Mouse (Mus musculus): ENCODE data around the gene Rhno1. TPM values are rescaled to one million over a fixed set of nuclear protein-coding genes. Genes with fewer than 3 reads are reported as not detected.

The Rhno1 gene
- polyA plus RNA-seq, 1 experiment: 39.9 TPM

GRCm38 (mm10) chr6:128399421-128400185 lies 36.9 kb upstream of the Rhno1 start:
- no peak overlapping the region for H3K4me3 ChIP-seq (ENCODE audit: insufficient read depth, poor library complexity, severe bottlenecking)
- no peaks in the 10 kb centered on the region for H3K79me3 ChIP-seq (ENCODE audit: low read depth)
- H3K36me3 ChIP-seq (ENCODE audit: control insufficient read depth, insufficient read depth): no peaks in the 10 kb centered on the region
- no peak overlapping the region for H3ac ChIP-seq (ENCODE audit: control insufficient read depth, insufficient read length, low read depth)
- TF ChIP-seq MYOG (IDR thresholded peaks at IDR 0.05; ENCODE audit: control insufficient read depth, extremely low read depth, insufficient read length) (no peak), USF1 (IDR thresholded peaks at IDR 0.05; ENCODE audit: low read depth) (no peak), MAX (IDR thresholded peaks at IDR 0.05) (no peak), CTCF (IDR thresholded peaks at IDR 0.05; ENCODE audit: control insufficient read depth, insufficient read depth, insufficient read length) (no peak), MYOD1 (IDR thresholded peaks at IDR 0.05; ENCODE audit: control insufficient read depth, insufficient read length, low read depth) (no peak), FOSL1 (IDR thresholded peaks at IDR 0.05; ENCODE audit: insufficient read depth, low read length, poor library complexity, severe bottlenecking) (no peak), CEBPB (IDR thresholded peaks at IDR 0.05; ENCODE audit: low read depth) (no peak)
- no peaks in the 10 kb centered on the region for H3K27me3 ChIP-seq (ENCODE audit: control insufficient read depth, insufficient read depth, insufficient read length)
- H3K79me2 ChIP-seq (ENCODE audit: control insufficient read depth, insufficient read depth): no peaks in the 10 kb centered on the region

- Histone ChIP-seq H3K79me2 (ENCODE audit: control insufficient read depth, insufficient read depth) (no peaks in the 10 kb centered on the region), H3ac (ENCODE audit: control insufficient read depth, insufficient read length, low read depth) (no peak within 1 kb of the TSS), H3K4me3 (ENCODE audit: insufficient read depth, poor library complexity, severe bottlenecking) (no peak within 1 kb of the TSS), H3K27me3 (ENCODE audit: control insufficient read depth, insufficient read depth, insufficient read length) (no peaks in the 10 kb centered on the region), H3K36me3 (ENCODE audit: control insufficient read depth, insufficient read depth) (no peaks in the 10 kb centered on the region), H3K79me3 (ENCODE audit: low read depth) (no peaks in the 10 kb centered on the region)
- TF ChIP-seq USF1 (IDR thresholded peaks at IDR 0.05; ENCODE audit: low read depth) (no peak), MAX (IDR thresholded peaks at IDR 0.05) (no peak), CEBPB (IDR thresholded peaks at IDR 0.05; ENCODE audit: low read depth) (no peak), FOSL1 (IDR thresholded peaks at IDR 0.05; ENCODE audit: insufficient read depth, low read length, poor library complexity, severe bottlenecking) (no peak), CTCF (IDR thresholded peaks at IDR 0.05; ENCODE audit: control insufficient read depth, insufficient read depth, insufficient read length) (no peak), MYOD1 (IDR thresholded peaks at IDR 0.05; ENCODE audit: control insufficient read depth, insufficient read length, low read depth) (no peak), MYOG (IDR thresholded peaks at IDR 0.05; ENCODE audit: control insufficient read depth, extremely low read depth, insufficient read length) (no peak)
Observed at GRCm38 (mm10) chr6:128398996-128399395, 36.3 kb upstream of the Rhno1 start, which contains the start of gene Nrip2. Gene Nrip2, plus strand, starts transcription at chr6:128399296.

- H3ac ChIP-seq (ENCODE audit: control insufficient read depth, insufficient read length, low read depth): no peak overlapping the region
- no peak for TF ChIP-seq MYOG (IDR thresholded peaks at IDR 0.05; ENCODE audit: control insufficient read depth, extremely low read depth, insufficient read length)
- TF ChIP-seq MYOD1 (IDR thresholded peaks at IDR 0.05; ENCODE audit: control insufficient read depth, insufficient read length, low read depth): no peak
- no peak for TF ChIP-seq MAX (IDR thresholded peaks at IDR 0.05)
- no peak for TF ChIP-seq USF1 (IDR thresholded peaks at IDR 0.05; ENCODE audit: low read depth)
- no peak for TF ChIP-seq CTCF (IDR thresholded peaks at IDR 0.05; ENCODE audit: control insufficient read depth, insufficient read depth, insufficient read length)
- TF ChIP-seq FOSL1 (IDR thresholded peaks at IDR 0.05; ENCODE audit: insufficient read depth, low read length, poor library complexity, severe bottlenecking): no peak
- no peak for TF ChIP-seq CEBPB (IDR thresholded peaks at IDR 0.05; ENCODE audit: low read depth)
- no peaks in the 10 kb centered on the region for H3K79me2 ChIP-seq (ENCODE audit: control insufficient read depth, insufficient read depth)
- no peak overlapping the region for H3K4me3 ChIP-seq (ENCODE audit: insufficient read depth, poor library complexity, severe bottlenecking)
- no peaks in the 10 kb centered on the region for H3K36me3 ChIP-seq (ENCODE audit: control insufficient read depth, insufficient read depth)
- no peaks in the 10 kb centered on the region for H3K27me3 ChIP-seq (ENCODE audit: control insufficient read depth, insufficient read depth, insufficient read length)
- H3K79me3 ChIP-seq (ENCODE audit: low read depth): no peaks in the 10 kb centered on the region
Observed at GRCm38 (mm10) chr6:128397574-128398261, 35.0 kb upstream of the Rhno1 start.

- H3K79me3 ChIP-seq (ENCODE audit: low read depth): no peaks in the 10 kb centered on the region
- no peaks in the 10 kb centered on the region for H3K79me2 ChIP-seq (ENCODE audit: control insufficient read depth, insufficient read depth)
- no peak overlapping the region for H3ac ChIP-seq (ENCODE audit: control insufficient read depth, insufficient read length, low read depth)
- H3K27me3 ChIP-seq (ENCODE audit: control insufficient read depth, insufficient read depth, insufficient read length): no peaks in the 10 kb centered on the region
- TF ChIP-seq MYOG (IDR thresholded peaks at IDR 0.05; ENCODE audit: control insufficient read depth, extremely low read depth, insufficient read length) (no peak), MAX (IDR thresholded peaks at IDR 0.05) (no peak), MYOD1 (IDR thresholded peaks at IDR 0.05; ENCODE audit: control insufficient read depth, insufficient read length, low read depth) (no peak), CTCF (IDR thresholded peaks at IDR 0.05; ENCODE audit: control insufficient read depth, insufficient read depth, insufficient read length) (no peak), CEBPB (IDR thresholded peaks at IDR 0.05; ENCODE audit: low read depth) (no peak), USF1 (IDR thresholded peaks at IDR 0.05; ENCODE audit: low read depth) (no peak), FOSL1 (IDR thresholded peaks at IDR 0.05; ENCODE audit: insufficient read depth, low read length, poor library complexity, severe bottlenecking) (no peak)
- H3K4me3 ChIP-seq (ENCODE audit: insufficient read depth, poor library complexity, severe bottlenecking): no peak overlapping the region
- H3K36me3 ChIP-seq (ENCODE audit: control insufficient read depth, insufficient read depth): no peaks in the 10 kb centered on the region
Observed at GRCm38 (mm10) chr6:128390683-128391082, 28.0 kb upstream of the Rhno1 start.

GRCm38 (mm10) chr6:128389185-128389584 lies 26.5 kb upstream of the Rhno1 start:
- H3K79me3 ChIP-seq (ENCODE audit: low read depth): no peaks in the 10 kb centered on the region
- H3K36me3 ChIP-seq (ENCODE audit: control insufficient read depth, insufficient read depth): no peaks in the 10 kb centered on the region
- no peaks in the 10 kb centered on the region for H3K27me3 ChIP-seq (ENCODE audit: control insufficient read depth, insufficient read depth, insufficient read length)
- no peaks in the 10 kb centered on the region for H3K79me2 ChIP-seq (ENCODE audit: control insufficient read depth, insufficient read depth)
- no peak overlapping the region for H3ac ChIP-seq (ENCODE audit: control insufficient read depth, insufficient read length, low read depth)
- H3K4me3 ChIP-seq (ENCODE audit: insufficient read depth, poor library complexity, severe bottlenecking): no peak overlapping the region
- TF ChIP-seq CTCF (IDR thresholded peaks at IDR 0.05; ENCODE audit: control insufficient read depth, insufficient read depth, insufficient read length): no peak
- TF ChIP-seq CEBPB (IDR thresholded peaks at IDR 0.05; ENCODE audit: low read depth): no peak
- TF ChIP-seq MYOD1 (IDR thresholded peaks at IDR 0.05; ENCODE audit: control insufficient read depth, insufficient read length, low read depth): no peak
- TF ChIP-seq MYOG (IDR thresholded peaks at IDR 0.05; ENCODE audit: control insufficient read depth, extremely low read depth, insufficient read length): no peak
- no peak for TF ChIP-seq USF1 (IDR thresholded peaks at IDR 0.05; ENCODE audit: low read depth)

Data from C2C12 (cell line).